Mouse (Mus musculus) kidney, postnatal 0 days (tissue): ENCODE measurements around the gene Stk32c. TPM values are rescaled to one million over a fixed set of nuclear protein-coding genes. Genes with fewer than 3 reads are reported as not detected.

Source experiments
- ATAC-seq: fragments of 200-750 bp; cut with Nextera tagmentation; replicated peaks from 2 replicates; pipeline ENCODE4 v1.8.0; 2017; ENCODE audit warnings: low read depth, moderate number of reproducible peaks, moderate TSS enrichment, moderate library complexity; ENCODE audit not compliant: low FRiP score
- DNase-seq: peaks from one replicate; pipeline ENCODE4 v3.0.0-alpha.2; 2016; ENCODE audit warnings: low spot score
- H3K27ac ChIP-seq: fragments of 300-500 bp; sonication (generic); 2 replicates; pipeline ENCODE4 v1.5.1; 2014; ENCODE audit warnings: mild to moderate bottlenecking
- H3K27me3 ChIP-seq: fragments of 300-500 bp; sonication (generic); 2 replicates; pipeline ENCODE4 v1.6.1; 2014; ENCODE audit warnings: low read length, mixed read lengths; ENCODE audit not compliant: insufficient read depth
- H3K36me3 ChIP-seq: fragments of 300-500 bp; sonication (generic); 2 replicates; pipeline ENCODE4 v1.6.1; 2014; ENCODE audit warnings: low read length, mixed read lengths; ENCODE audit not compliant: insufficient read depth
- H3K4me1 ChIP-seq: fragments of 300-500 bp; sonication (generic); replicated peaks from 2 replicates; pipeline ENCODE4 v1.6.1; 2014; ENCODE audit warnings: antibody characterized with exemption, low read length, mixed read lengths; ENCODE audit not compliant: insufficient read depth
- H3K4me2 ChIP-seq: fragments of 300-500 bp; sonication (generic); 2 replicates; pipeline ENCODE4 v1.6.1; 2014; ENCODE audit warnings: mild to moderate bottlenecking, low read length, moderate library complexity, mixed read lengths
- H3K4me3 ChIP-seq: fragments of 300-500 bp; sonication (generic); replicated peaks from 2 replicates; pipeline ENCODE4 v1.5.1; 2014; ENCODE audit warnings: low read depth, low read length
- H3K9ac ChIP-seq: fragments of 300-500 bp; sonication (generic); 2 replicates; pipeline ENCODE4 v1.6.1; 2014; ENCODE audit warnings: low read depth, low read length
- H3K9me3 ChIP-seq: fragments of 300-500 bp; sonication (generic); replicated peaks from 2 replicates; pipeline ENCODE4 v1.6.1; 2016; ENCODE audit warnings: low read length, inconsistent platforms, mixed read lengths
- CTCF ChIP-seq: IDR thresholded peaks from 2 replicates; pipeline ENCODE4 v1.5.1; 2016; ENCODE audit warnings: antibody characterized with exemption, low read depth, mild to moderate bottlenecking, moderate library complexity
- WGBS: fragments of 180-500 bp; shearing (Covaris S2); extraction: QIAGEN DNeasy Blood & Tissue Kit; methylation state at CpG from one replicate; pipeline ENCODE4 v1.1.7; 2014; 5-methylcytosine and 5-hydroxymethylcytosine counted together
- polyA plus RNA-seq: library from polyadenylated mRNA; unstranded; fragments of >200 nt; fragmentation: Nextera tagmentation; extraction: Ambion mirVana; gene quantifications from 2 replicates; pipeline ENCODE4 v1.2.1, GENCODE M21; 2015

Stk32c gene
- polyA plus RNA-seq, 1 experiment from 2014 or later = 0.25 TPM

DNA sequence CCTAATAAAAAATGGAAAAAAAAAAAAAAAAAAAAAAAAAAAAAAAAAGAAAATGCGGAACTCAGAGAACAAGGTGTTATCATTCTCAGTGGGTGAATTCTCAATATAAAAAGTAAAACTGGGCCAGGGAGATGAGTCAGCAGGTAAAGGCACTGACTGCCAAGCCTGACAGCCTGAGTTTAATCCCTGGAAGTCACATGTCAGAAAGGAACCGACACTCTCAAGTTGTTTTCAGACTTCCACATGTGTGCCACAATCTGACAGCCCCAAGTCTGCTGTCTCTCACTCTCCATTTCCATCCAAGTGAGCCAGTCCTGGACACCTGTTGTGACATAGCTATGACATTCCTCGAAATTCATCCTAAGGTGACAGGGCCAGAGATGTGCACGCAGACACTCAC lies 28.7 kb downstream of the Stk32c start:
- Histone ChIP-seq H3K9ac (no peak overlapping the region), H3K9me3 (no peaks in the 10 kb centered on the region), H3K27ac (no peak overlapping the region), H3K4me1 (0 out of 2 replicates have a peak, but pooled peaks cover 5% of the 10 kb centered on the region), H3K4me3 (no peak overlapping the region), H3K27me3 (0 out of 2 replicates have a peak, but pooled peaks cover 11% of the 10 kb centered on the region), H3K4me2 (no peak overlapping the region), H3K36me3 (no peaks in the 10 kb centered on the region)
- DNase-seq (no peak), ATAC-seq (no peak)
- TF ChIP-seq CTCF = no peak
- WGBS = 80% methylated on average over 4 of the region's 4 CpGs

DNA sequence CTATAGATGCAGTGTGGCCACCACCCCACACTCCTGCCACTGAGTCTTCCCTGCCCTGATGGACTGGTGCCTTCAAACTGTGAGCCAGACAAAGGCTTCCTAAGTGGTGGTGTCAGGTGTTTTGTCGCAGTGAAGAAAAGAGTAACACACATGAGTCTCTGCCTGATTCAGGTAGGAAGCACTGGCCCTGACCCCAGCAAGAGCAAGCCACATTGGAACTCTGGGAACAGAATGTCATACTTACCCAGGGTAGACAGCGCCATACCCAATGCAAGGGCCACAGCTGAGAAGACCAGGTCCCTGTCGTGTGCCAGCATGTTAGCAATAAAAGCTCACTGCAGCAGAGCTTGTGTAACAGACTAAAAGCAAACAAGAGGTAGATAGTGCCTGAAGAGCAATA lies 33.0 kb downstream of the Stk32c start:
- no peak overlapping the region for H3K9ac ChIP-seq

DNA sequence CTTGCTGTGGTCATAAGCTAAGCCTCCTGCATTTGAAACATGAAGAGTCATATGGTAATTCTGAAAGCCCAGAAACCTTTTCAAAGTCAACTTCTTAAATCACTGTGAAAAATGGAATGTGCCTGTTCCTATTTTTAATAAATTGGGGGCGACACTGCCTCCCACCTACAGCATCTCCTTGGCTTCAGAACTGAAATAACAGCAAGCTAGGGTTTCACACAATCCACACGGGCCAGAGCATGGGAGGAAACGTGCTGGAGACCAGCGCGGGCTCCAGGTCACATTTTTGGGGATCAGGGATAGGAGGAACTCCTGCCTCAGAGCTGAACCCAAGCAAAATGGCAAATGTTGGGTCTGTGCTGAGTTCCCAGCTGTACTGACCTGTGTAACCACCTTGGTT lies 33.8 kb downstream of the Stk32c start:
- H3K36me3 ChIP-seq = no peaks in the 10 kb centered on the region
- no peak for TF ChIP-seq CTCF
- DNase-seq (no peak), ATAC-seq (no peak)
- 74% methylated on average over 5 of the region's 5 CpGs for WGBS
- H3K27me3 ChIP-seq = no peaks in the 10 kb centered on the region
- H3K9me3 ChIP-seq = no peaks in the 10 kb centered on the region
- H3K4me1 ChIP-seq = no peaks in the 10 kb centered on the region
- no peak overlapping the region for H3K9ac ChIP-seq
- no peak overlapping the region for H3K4me2 ChIP-seq
- no peak overlapping the region for H3K4me3 ChIP-seq
- H3K27ac ChIP-seq = no peak overlapping the region

More for the DNA sequence above, 33.0 kb downstream of the Stk32c start:
- no peak overlapping the region for H3K4me3 ChIP-seq
- no peaks in the 10 kb centered on the region for H3K36me3 ChIP-seq
- no peak overlapping the region for H3K4me2 ChIP-seq
- H3K9me3 ChIP-seq = no peaks in the 10 kb centered on the region
- no peak for TF ChIP-seq CTCF
- DNase-seq = no peak
- no peak overlapping the region for H3K27ac ChIP-seq
- no peaks in the 10 kb centered on the region for H3K4me1 ChIP-seq
- no peaks in the 10 kb centered on the region for H3K27me3 ChIP-seq
- ATAC-seq = no peak
- WGBS = 89% methylated on average over 3 of the region's 3 CpGs

DNA sequence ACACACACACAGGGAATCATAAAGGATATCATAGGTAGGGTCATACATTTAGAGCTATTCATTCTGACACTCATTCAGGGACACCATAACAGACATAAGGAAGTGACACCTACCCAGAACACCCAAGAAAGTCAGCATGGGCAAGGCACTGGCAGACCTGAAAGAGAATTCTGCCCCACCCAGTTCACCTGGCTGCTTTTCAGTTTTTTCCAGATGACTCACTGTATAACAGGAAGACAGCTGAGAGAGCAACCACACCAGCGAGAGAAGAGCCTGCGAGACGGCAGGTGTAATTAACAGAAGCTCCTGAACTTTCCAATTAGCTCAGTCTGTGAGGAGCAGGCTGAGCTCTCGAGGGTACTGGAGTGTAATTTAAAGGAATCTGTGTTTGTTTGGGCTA lies 44.0 kb downstream of the Stk32c start:
- H3K27me3 ChIP-seq = no peaks in the 10 kb centered on the region
- ATAC-seq (no peak), DNase-seq (no peak)
- no peak overlapping the region for H3K4me2 ChIP-seq
- H3K4me1 ChIP-seq = no peaks in the 10 kb centered on the region
- H3K27ac ChIP-seq = no peak overlapping the region
- H3K9me3 ChIP-seq = no peaks in the 10 kb centered on the region
- H3K4me3 ChIP-seq = no peak overlapping the region
- H3K9ac ChIP-seq = no peak overlapping the region
- no peak for TF ChIP-seq CTCF
- WGBS = 33% methylated on average over 4 of the region's 4 CpGs
- H3K36me3 ChIP-seq = no peaks in the 10 kb centered on the region

DNA sequence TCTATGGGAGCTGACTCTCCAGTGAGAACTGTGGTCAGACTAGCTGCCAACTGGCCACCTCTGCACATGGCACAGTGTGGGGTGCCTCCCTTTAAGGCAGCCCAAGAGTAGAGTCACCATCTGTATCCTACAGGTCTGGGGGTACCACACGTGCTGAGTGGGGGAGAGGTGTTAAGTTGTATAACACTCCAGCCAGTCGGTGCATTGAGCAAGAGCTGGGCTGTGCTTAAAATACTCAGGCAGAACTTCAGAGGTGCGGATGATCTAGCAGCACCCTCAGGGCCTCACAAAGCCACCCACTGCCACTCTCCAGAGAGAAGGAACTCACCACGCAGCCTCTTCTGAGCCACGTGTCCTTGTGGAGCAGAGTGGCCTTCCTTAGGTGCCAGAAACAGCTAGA lies 48.7 kb downstream of the Stk32c start:
- no peaks in the 10 kb centered on the region for H3K9me3 ChIP-seq
- TF ChIP-seq CTCF = no peak
- H3K4me3 ChIP-seq = no peak overlapping the region
- H3K4me1 ChIP-seq = no peaks in the 10 kb centered on the region
- WGBS = 44% methylated on average over 5 of the region's 5 CpGs
- no peaks in the 10 kb centered on the region for H3K36me3 ChIP-seq
- no peak overlapping the region for H3K9ac ChIP-seq
- DNase-seq = no peak
- no peak overlapping the region for H3K4me2 ChIP-seq
- H3K27me3 ChIP-seq = no peaks in the 10 kb centered on the region
- no peak for ATAC-seq
- no peak overlapping the region for H3K27ac ChIP-seq

DNA sequence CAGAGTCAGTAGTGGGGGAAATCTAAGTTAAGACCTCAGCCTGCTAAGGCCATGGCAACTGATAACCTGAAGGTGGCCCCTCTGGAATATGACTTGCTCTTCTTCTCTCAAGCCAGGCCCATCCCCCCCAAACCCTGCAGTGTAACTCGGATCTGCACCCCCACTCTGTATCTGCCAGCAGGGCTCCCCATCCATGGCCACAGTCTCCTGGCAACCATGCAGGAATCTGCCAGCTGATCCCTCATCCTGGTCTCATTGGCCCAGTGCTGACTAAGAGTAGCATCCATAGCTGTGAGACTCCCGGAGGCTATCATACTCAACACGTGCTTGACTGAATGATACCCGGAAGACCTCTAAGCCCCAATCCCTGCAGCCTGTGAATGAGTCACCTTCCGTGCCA lies 54.2 kb downstream of the Stk32c start:
- Histone ChIP-seq H3K4me1 (no peaks in the 10 kb centered on the region), H3K36me3 (no peaks in the 10 kb centered on the region), H3K4me2 (no peak overlapping the region), H3K9me3 (no peaks in the 10 kb centered on the region), H3K27me3 (no peaks in the 10 kb centered on the region), H3K9ac (no peak overlapping the region), H3K4me3 (no peak overlapping the region), H3K27ac (no peak overlapping the region)
- TF ChIP-seq CTCF = no peak
- DNase-seq (no peak), ATAC-seq (no peak)
- WGBS = 74% methylated on average over 5 of the region's 5 CpGs

DNA sequence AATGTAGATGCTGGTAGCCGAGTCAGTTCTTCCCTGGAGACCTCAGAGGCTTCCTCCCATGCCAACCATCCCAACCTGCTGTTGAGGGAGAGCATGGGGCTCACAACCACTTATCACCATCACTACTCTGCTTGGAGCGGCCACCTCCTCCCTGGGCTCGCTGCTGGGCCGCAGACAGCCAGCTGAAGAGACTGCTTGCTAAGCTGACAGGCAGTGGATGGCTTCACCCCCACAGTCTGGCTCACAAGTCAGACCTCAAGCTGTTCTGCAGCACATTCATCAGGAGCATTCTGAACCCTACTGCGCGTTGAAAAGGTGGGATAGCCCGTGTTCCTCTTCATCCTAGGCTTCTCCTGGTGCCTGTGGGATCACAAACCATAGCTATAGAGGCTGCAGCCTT lies 54.6 kb downstream of the Stk32c start:
- Histone ChIP-seq H3K27ac (no peak overlapping the region), H3K4me1 (no peaks in the 10 kb centered on the region), H3K36me3 (no peaks in the 10 kb centered on the region), H3K9me3 (no peaks in the 10 kb centered on the region), H3K4me3 (no peak overlapping the region), H3K27me3 (no peaks in the 10 kb centered on the region), H3K4me2 (no peak overlapping the region), H3K9ac (no peak overlapping the region)
- WGBS = 79% methylated on average over 7 of the region's 7 CpGs
- no peak for DNase-seq
- no peak for ATAC-seq
- TF ChIP-seq CTCF = no peak
